Mouse (Mus musculus): ENCODE results near the gene Mcm3. TPM values are rescaled to one million over a fixed set of nuclear protein-coding genes. Genes with fewer than 3 reads are reported as not detected.

Gene Mcm3
- total and polyA plus RNA-seq, 3 experiments = 3.5 to 5.4 (median 4.3) TPM

- H3K27ac ChIP-seq = no peak overlapping the region
- no peak overlapping the region for H3K4me3 ChIP-seq
- WGBS = 64% methylated on average over 4 of the region's 4 CpGs
- DNase-seq = no peak
- H3K9ac ChIP-seq (ENCODE audit: low read depth, low read length) = no peak overlapping the region
- no peaks in the 10 kb centered on the region; the same call in 1 of the 2 replicates for H3K4me1 ChIP-seq (ENCODE audit: control insufficient read depth, insufficient read depth, low read length)
- TF ChIP-seq POLR2A (IDR thresholded peaks at IDR 0.05; ENCODE audit: insufficient read depth, low read depth, low read length) (no peak), EP300 (IDR thresholded peaks at IDR 0.05; ENCODE audit: insufficient read depth, low read depth, low read length) (no peak), CTCF (IDR thresholded peaks at IDR 0.05) (no peak)
- no peaks in the 10 kb centered on the region for H3K36me3 ChIP-seq (ENCODE audit: control insufficient read depth, insufficient read depth, low read length)
- no peaks in the 10 kb centered on the region for H3K27me3 ChIP-seq (ENCODE audit: control insufficient read depth, insufficient read depth, low read length)
- H3K79me2 ChIP-seq (replicated peaks; ENCODE audit: control insufficient read depth, insufficient read depth, low read length) = no peaks in the 10 kb centered on the region
- intact Hi-C loops (cut with DNase I) = loop anchor here (2.0 to 5.0 kb wide), 3 partner anchors 70 to 396 kb away; partner anchors contain the start of genes Paqr8 and Tmem14a
These were observed 847 bp upstream of the Mcm3 start for GRCm38 (mm10) chr1:20820959-20821358.

GRCm38 (mm10) chr1:20817596-20817995 lies 2.5 kb downstream of the Mcm3 start:
- Histone ChIP-seq H3K4me3 (no peak overlapping the region), H3K79me2 (replicated peaks; ENCODE audit: control insufficient read depth, insufficient read depth, low read length) (no peaks in the 10 kb centered on the region), H3K36me3 (ENCODE audit: control insufficient read depth, insufficient read depth, low read length) (no peaks in the 10 kb centered on the region), H3K27ac (no peak overlapping the region), H3K27me3 (ENCODE audit: control insufficient read depth, insufficient read depth, low read length) (no peaks in the 10 kb centered on the region), H3K4me1 (ENCODE audit: control insufficient read depth, insufficient read depth, low read length) (no peaks in the 10 kb centered on the region; the same call in 1 of the 2 replicates), H3K9ac (ENCODE audit: low read depth, low read length) (no peak overlapping the region)
- TF ChIP-seq EP300 (IDR thresholded peaks at IDR 0.05; ENCODE audit: insufficient read depth, low read depth, low read length) (no peak), CTCF (IDR thresholded peaks at IDR 0.05) (no peak), POLR2A (IDR thresholded peaks at IDR 0.05; ENCODE audit: insufficient read depth, low read depth, low read length) (no peak)
- 61% methylated on average over 12 of the region's 12 CpGs for WGBS
- DNase-seq = no peak
- intact Hi-C loops (cut with DNase I) = loop anchor here (5.0 kb wide), 1 partner anchor 260 kb away; the partner anchor contains the start of gene Tram2

- Histone ChIP-seq H3K27me3 (ENCODE audit: control insufficient read depth, insufficient read depth, low read length) (no peaks in the 10 kb centered on the region), H3K27ac (no peak overlapping the region; the same call in 1 of the 2 replicates), H3K36me3 (ENCODE audit: control insufficient read depth, insufficient read depth, low read length) (no peaks in the 10 kb centered on the region), H3K4me1 (ENCODE audit: control insufficient read depth, insufficient read depth, low read length) (no peaks in the 10 kb centered on the region; the same call in 1 of the 2 replicates), H3K9ac (ENCODE audit: low read depth, low read length) (no peak overlapping the region), H3K4me3 (no peak overlapping the region), H3K79me2 (replicated peaks; ENCODE audit: control insufficient read depth, insufficient read depth, low read length) (no peaks in the 10 kb centered on the region)
- intact Hi-C loops (cut with DNase I) = loop anchor here (5.0 kb wide), 1 partner anchor 260 kb away; the partner anchor contains the start of gene Tram2
- peak in 1 of 2 experiments; percentile 18 for DNase-seq
- TF ChIP-seq POLR2A (IDR thresholded peaks at IDR 0.05; ENCODE audit: insufficient read depth, low read depth, low read length) = no peak
- no peak for TF ChIP-seq EP300 (IDR thresholded peaks at IDR 0.05; ENCODE audit: insufficient read depth, low read depth, low read length)
- TF ChIP-seq CTCF (IDR thresholded peaks at IDR 0.05) = no peak
- WGBS = 47% methylated on average over 9 of the region's 9 CpGs
These were observed 2.9 kb downstream of the Mcm3 start for GRCm38 (mm10) chr1:20817172-20817571.

- Histone ChIP-seq H3K36me3 (ENCODE audit: control insufficient read depth, insufficient read depth, low read length) (no peaks in the 10 kb centered on the region), H3K4me1 (ENCODE audit: control insufficient read depth, insufficient read depth, low read length) (no peaks in the 10 kb centered on the region; the same call in 1 of the 2 replicates), H3K4me3 (no peak overlapping the region), H3K27me3 (ENCODE audit: control insufficient read depth, insufficient read depth, low read length) (no peaks in the 10 kb centered on the region), H3K79me2 (replicated peaks; ENCODE audit: control insufficient read depth, insufficient read depth, low read length) (no peaks in the 10 kb centered on the region), H3K27ac (no peak overlapping the region), H3K9ac (ENCODE audit: low read depth, low read length) (no peak overlapping the region)
- 93% methylated on average over 8 of the region's 8 CpGs for WGBS
- intact Hi-C loops (cut with DNase I) = no loop called here
- no peak for DNase-seq
- no peak for TF ChIP-seq POLR2A (IDR thresholded peaks at IDR 0.05; ENCODE audit: insufficient read depth, low read depth, low read length)
- no peak for TF ChIP-seq CTCF (IDR thresholded peaks at IDR 0.05)
- no peak for TF ChIP-seq EP300 (IDR thresholded peaks at IDR 0.05; ENCODE audit: insufficient read depth, low read depth, low read length)
These were observed 5.6 kb downstream of the Mcm3 start for GRCm38 (mm10) chr1:20814521-20814920.

- no peak overlapping the region for H3K9ac ChIP-seq (ENCODE audit: low read depth, low read length)
- no peaks in the 10 kb centered on the region for H3K36me3 ChIP-seq (ENCODE audit: control insufficient read depth, insufficient read depth, low read length)
- TF ChIP-seq EP300 (IDR thresholded peaks at IDR 0.05; ENCODE audit: insufficient read depth, low read depth, low read length) (no peak), CTCF (IDR thresholded peaks at IDR 0.05) (no peak), POLR2A (IDR thresholded peaks at IDR 0.05; ENCODE audit: insufficient read depth, low read depth, low read length) (no peak)
- no peak overlapping the region for H3K4me3 ChIP-seq
- H3K27me3 ChIP-seq (ENCODE audit: control insufficient read depth, insufficient read depth, low read length) = no peaks in the 10 kb centered on the region
- intact Hi-C loops (cut with DNase I) = no loop called here
- WGBS = 92% methylated on average over 10 of the region's 10 CpGs
- no peak overlapping the region for H3K27ac ChIP-seq
- DNase-seq = no peak
- H3K4me1 ChIP-seq (ENCODE audit: control insufficient read depth, insufficient read depth, low read length) = no peaks in the 10 kb centered on the region
- H3K79me2 ChIP-seq (replicated peaks; ENCODE audit: control insufficient read depth, insufficient read depth, low read length) = no peaks in the 10 kb centered on the region
These were observed 15.6 kb downstream of the Mcm3 start for GRCm38 (mm10) chr1:20804526-20804925.

- Histone ChIP-seq H3K79me2 (replicated peaks; ENCODE audit: control insufficient read depth, insufficient read depth, low read length) (no peaks in the 10 kb centered on the region), H3K9ac (ENCODE audit: low read depth, low read length) (no peak overlapping the region), H3K36me3 (ENCODE audit: control insufficient read depth, insufficient read depth, low read length) (no peaks in the 10 kb centered on the region), H3K27ac (no peak overlapping the region), H3K27me3 (ENCODE audit: control insufficient read depth, insufficient read depth, low read length) (no peaks in the 10 kb centered on the region), H3K4me3 (no peak overlapping the region), H3K4me1 (ENCODE audit: control insufficient read depth, insufficient read depth, low read length) (no peaks in the 10 kb centered on the region)
- TF ChIP-seq CTCF (IDR thresholded peaks at IDR 0.05) (peak; percentile 52), EP300 (IDR thresholded peaks at IDR 0.05; ENCODE audit: insufficient read depth, low read depth, low read length) (no peak)
- WGBS = 85% methylated on average over 8 of the region's 8 CpGs
- intact Hi-C loops (cut with DNase I) = no loop called here
- DNase-seq = no peak
These were observed 18.3 kb downstream of the Mcm3 start for GRCm38 (mm10) chr1:20801682-20802390.

All from heart, adult 2 months (tissue).